Mouse (Mus musculus) limb, embryonic 12.5 days (tissue): ENCODE measurements at regions not wholly inside any gene's neighbourhood (a gene's known extent, or its start where the extent isn't known, plus 50 kb on each side); places are given as distances from the start of the nearest gene placed in this dataset.

Experiments
- ATAC-seq: fragments of 200-750 bp; cut with Nextera tagmentation; 2 replicates; pipeline ENCODE4 v1.8.0; 2017; ENCODE audit warnings: low read depth, moderate TSS enrichment; ENCODE audit not compliant: insufficient number of reproducible peaks, insufficient read depth, low FRiP score, low TSS enrichment
- H3K27ac ChIP-seq: fragments of 300-500 bp; sonication (generic); 2 replicates; pipeline ENCODE4 v1.5.1; 2016; ENCODE audit warnings: mild to moderate bottlenecking, moderate library complexity
- H3K27me3 ChIP-seq: fragments of 300-500 bp; sonication (generic); 2 replicates; pipeline ENCODE4 v1.6.1; 2016; ENCODE audit warnings: mild to moderate bottlenecking, moderate library complexity
- H3K36me3 ChIP-seq: fragments of 300-500 bp; sonication (generic); 2 replicates; pipeline ENCODE4 v1.6.1; 2016; ENCODE audit warnings: mild to moderate bottlenecking, moderate library complexity
- H3K4me1 ChIP-seq: fragments of 300-500 bp; sonication (generic); replicated peaks from 2 replicates; pipeline ENCODE4 v1.6.1; 2016
- H3K4me2 ChIP-seq: fragments of 300-500 bp; sonication (generic); 2 replicates; pipeline ENCODE4 v1.6.1; 2016; ENCODE audit warnings: mild to moderate bottlenecking, moderate library complexity
- H3K4me3 ChIP-seq: fragments of 300-500 bp; sonication (generic); replicated peaks from 2 replicates; pipeline ENCODE4 v1.5.1; 2016; ENCODE audit warnings: mild to moderate bottlenecking
- H3K9ac ChIP-seq: fragments of 300-500 bp; sonication (generic); replicated peaks from 2 replicates; pipeline ENCODE4 v1.6.1; 2016; ENCODE audit warnings: mild to moderate bottlenecking, moderate library complexity
- H3K9me3 ChIP-seq: fragments of 300-500 bp; sonication (generic); 2 replicates; pipeline ENCODE4 v1.6.1; 2016; ENCODE audit warnings: mild to moderate bottlenecking, moderate library complexity
- WGBS: fragments of 180-500 bp; shearing (Covaris S2); methylation state at CpG from one replicate; pipeline ENCODE4 v1.1.7; 2016; 5-methylcytosine and 5-hydroxymethylcytosine counted together

DNA sequence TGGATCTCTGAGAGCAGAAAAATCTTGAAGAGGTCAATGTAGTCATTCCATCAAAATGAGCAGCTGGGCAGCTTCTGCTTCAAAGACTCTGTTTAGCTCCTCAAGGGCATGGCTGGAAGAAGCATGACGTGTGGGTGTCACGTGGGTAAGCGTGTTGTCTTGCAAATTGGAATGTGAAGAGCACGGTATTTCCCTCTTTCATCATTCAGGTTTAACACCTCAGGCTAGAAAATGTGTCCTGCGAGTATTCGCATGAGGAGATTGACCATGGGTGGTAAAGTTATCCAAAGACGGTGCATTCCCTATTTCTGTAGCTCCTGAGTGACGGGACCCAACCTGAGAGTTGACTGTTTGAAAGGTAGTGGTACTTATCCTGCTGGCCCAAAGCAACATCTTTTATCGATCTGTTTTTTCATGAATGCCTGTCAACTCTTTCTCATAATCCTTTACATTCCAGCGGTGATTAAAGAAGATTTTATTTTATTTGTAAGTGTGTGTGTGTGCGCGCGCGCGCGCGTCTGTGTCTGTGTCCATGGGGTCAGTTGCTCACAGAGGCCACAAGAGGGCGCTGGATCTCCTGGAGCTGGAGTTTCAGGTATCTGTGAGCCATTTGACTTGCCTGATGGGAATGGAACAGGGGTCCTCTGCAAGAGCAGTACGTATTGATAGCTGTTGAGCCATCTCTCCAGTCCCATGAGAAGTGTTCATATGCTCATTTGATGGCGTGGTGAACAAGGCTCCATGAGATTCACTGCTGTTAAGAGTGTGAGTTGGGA, 109.9 kb upstream of the Lrfn2 start:
- Histone ChIP-seq H3K27ac (no peak overlapping the region), H3K4me1 (no peaks in the 10 kb centered on the region), H3K4me2 (no peak overlapping the region), H3K9ac (no peak overlapping the region), H3K9me3 (0 out of 2 replicates have a peak, but pooled peaks cover 4% of the 10 kb centered on the region), H3K4me3 (no peak overlapping the region), H3K27me3 (no peaks in the 10 kb centered on the region), H3K36me3 (no peaks in the 10 kb centered on the region)
- WGBS = 87% methylated on average over 20 of the region's 20 CpGs
- no peak for ATAC-seq

DNA sequence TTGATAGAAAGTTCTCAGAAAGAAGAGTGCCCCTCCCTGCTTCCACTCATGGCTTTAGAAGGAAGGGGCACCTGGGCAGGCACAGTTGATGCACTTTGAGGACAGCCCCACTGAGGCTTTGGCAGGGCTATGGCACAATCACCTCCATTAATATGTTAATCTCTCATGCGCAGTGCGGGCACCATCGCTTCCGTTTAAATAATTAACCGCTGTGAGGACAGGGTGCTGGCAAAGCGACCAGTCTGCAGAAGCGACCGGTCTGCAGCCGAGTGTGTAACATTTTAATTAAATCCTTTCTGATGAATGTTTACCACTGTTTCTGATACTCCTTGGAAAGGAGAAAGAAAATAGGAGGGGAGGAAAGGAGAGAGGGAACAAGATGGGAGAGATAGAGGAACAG, 108.3 kb upstream of the Lrfn2 start:
- Histone ChIP-seq H3K27me3 (no peaks in the 10 kb centered on the region), H3K9ac (no peak overlapping the region), H3K4me2 (no peak overlapping the region), H3K36me3 (no peaks in the 10 kb centered on the region), H3K4me1 (no peaks in the 10 kb centered on the region), H3K9me3 (0 out of 2 replicates have a peak, but pooled peaks cover 4% of the 10 kb centered on the region), H3K4me3 (no peak overlapping the region), H3K27ac (no peak overlapping the region)
- no peak for ATAC-seq
- WGBS = 85% methylated on average over 9 of the region's 9 CpGs

DNA sequence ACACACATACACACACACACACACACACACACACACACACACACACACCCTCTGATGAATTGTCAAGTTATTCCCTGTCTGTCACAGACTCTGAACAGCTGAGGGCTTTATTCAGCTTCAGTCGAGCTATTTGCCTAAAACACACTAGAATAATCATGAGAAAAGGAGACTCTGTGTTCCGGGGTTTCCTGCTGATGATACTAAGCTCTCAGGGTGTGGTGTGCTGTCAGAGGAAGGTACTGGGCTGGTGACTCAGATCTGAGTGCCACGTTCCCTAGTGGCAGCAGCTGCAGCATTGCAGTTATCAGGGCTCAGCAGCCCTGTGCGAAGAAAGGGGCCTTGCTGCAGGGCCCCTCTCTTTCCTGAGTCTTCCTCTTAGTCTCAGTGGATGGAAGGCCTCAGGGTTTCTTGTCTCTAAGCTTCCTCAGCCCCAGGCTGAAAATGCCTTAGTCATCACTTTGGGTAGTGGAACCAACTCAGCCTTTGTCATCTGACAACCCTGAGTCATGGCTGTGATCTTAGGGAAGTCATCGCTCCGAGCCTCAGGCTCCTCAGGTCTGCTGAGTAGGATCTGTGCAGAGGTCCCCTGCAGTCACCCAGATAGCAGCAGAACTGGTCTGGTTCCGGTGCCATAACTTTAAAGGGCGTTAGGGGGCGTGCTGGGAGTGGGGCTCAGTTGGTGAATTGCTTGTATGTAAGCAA, 106.8 kb upstream of the Lrfn2 start:
- no peak overlapping the region for H3K4me3 ChIP-seq
- no peak for ATAC-seq
- 72% methylated on average over 9 of the region's 9 CpGs for WGBS
- no peak overlapping the region for H3K4me2 ChIP-seq
- H3K4me1 ChIP-seq = no peaks in the 10 kb centered on the region
- 0 out of 2 replicates have a peak, but pooled peaks cover 4% of the 10 kb centered on the region for H3K9me3 ChIP-seq
- no peaks in the 10 kb centered on the region for H3K36me3 ChIP-seq
- H3K27me3 ChIP-seq = no peaks in the 10 kb centered on the region
- H3K27ac ChIP-seq = no peak overlapping the region
- H3K9ac ChIP-seq = no peak overlapping the region

DNA sequence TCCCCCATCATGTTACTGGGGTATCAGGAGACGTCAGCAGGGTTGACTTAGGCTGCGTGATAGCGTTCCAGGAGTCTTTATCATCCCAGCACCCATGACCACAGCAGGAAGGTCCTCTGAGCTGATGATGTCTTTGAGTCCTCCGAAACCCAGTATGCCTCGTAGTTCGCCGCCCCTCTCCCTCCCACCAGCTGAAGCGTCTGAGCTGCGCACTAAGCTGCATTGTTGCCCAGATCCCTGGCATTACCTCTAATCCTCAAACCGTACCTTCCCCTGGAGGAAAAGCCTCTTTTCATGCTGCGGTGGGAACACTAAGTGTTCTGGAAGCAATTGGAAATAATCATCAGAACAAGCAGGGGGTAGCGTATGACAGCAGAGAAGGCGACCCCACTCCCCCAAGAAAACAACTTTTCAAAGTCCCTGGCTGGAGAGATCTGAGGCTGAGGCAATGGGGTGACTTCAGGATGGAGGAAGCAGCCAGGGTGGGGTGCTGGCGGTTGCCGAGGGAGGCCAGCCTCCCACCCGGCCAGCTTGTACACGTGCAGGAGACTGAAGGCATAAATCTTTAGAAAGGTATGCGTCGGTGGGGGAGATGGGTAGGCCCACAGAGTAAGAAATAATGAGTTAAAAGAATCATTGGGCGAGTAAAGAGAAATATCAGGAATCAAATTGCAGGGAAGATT, 93.7 kb upstream of the Lrfn2 start:
- Histone ChIP-seq H3K9ac (no peak overlapping the region), H3K4me1 (no peaks in the 10 kb centered on the region), H3K4me2 (no peak overlapping the region), H3K9me3 (no peaks in the 10 kb centered on the region), H3K4me3 (no peak overlapping the region), H3K36me3 (no peaks in the 10 kb centered on the region), H3K27me3 (no peaks in the 10 kb centered on the region), H3K27ac (no peak overlapping the region)
- 67% methylated on average over 20 of the region's 20 CpGs for WGBS
- ATAC-seq = no peak

DNA sequence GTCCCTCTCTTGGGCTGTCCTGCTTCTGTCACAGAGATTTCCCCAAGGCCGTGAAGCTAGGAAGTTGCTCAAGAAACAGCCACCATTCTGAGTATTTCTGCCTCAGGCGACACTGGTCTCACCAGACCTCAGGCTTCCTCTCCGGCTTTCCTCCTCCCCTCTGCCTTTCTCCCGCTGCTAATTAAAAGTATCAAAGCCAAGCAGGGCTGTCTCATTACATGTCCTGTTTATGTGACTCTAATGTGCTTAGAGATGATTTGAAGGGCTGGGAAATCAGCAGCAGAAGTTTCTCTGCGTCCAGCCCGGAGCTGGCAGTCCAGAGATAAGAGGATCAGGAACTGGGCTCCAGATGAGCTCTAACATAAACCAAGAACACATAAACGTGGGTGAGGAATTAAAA, 84.3 kb upstream of the Lrfn2 start:
- H3K27me3 ChIP-seq = no peaks in the 10 kb centered on the region
- H3K36me3 ChIP-seq = no peaks in the 10 kb centered on the region
- H3K4me3 ChIP-seq = no peak overlapping the region
- WGBS = 24% methylated on average over 7 of the region's 7 CpGs
- no peaks in the 10 kb centered on the region for H3K9me3 ChIP-seq
- no peaks in the 10 kb centered on the region for H3K4me1 ChIP-seq
- no peak for ATAC-seq
- no peak overlapping the region for H3K9ac ChIP-seq
- H3K4me2 ChIP-seq = no peak overlapping the region
- H3K27ac ChIP-seq = no peak overlapping the region

DNA sequence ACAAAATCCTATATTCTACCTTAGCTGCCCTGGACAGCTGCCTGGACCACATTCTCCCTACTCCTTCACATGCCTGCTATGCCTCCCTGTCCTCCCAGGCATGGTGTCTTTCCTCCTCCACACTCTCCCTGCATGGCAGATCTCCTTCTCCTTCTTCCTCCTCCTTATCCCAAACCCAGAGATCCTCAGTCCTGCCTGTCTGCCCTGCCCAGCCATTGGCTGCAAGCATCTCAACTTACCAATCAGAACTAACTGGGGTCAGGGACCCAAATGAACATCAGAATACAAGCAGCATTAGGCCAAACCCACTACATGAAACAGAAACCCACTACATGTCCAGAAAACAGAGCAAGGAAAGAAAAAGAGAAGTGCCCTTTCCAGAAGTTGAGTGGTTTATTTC, 81.3 kb upstream of the Lrfn2 start:
- H3K27me3 ChIP-seq = no peaks in the 10 kb centered on the region
- H3K4me2 ChIP-seq = no peak overlapping the region
- ATAC-seq = no peak
- no peaks in the 10 kb centered on the region for H3K4me1 ChIP-seq
- H3K27ac ChIP-seq = no peak overlapping the region
- H3K4me3 ChIP-seq = no peak overlapping the region
- H3K9me3 ChIP-seq = no peaks in the 10 kb centered on the region
- no peaks in the 10 kb centered on the region for H3K36me3 ChIP-seq
- H3K9ac ChIP-seq = no peak overlapping the region

DNA sequence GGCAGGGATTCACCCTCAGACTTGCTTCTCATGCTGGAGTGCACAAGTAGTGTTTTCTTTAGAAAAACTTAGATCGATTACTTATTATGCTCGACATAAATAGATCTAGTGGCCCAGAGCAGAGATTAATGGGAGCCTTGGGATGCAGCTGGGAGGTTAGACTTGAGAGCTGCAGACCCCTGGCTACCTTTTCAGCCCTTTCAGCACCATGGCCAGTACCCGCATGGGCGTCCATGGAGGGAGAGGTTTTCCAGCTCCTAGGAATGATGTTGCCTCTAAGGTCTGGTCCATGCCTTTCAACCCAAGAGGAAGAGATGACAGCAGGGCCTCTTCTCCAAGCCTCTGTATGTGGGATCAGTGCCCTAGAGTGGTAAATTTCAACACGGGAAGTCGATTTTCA, 73.3 kb upstream of the Lrfn2 start:
- no peak overlapping the region for H3K9ac ChIP-seq
- no peak overlapping the region for H3K4me2 ChIP-seq
- WGBS = 57% methylated on average over 6 of the region's 6 CpGs
- H3K27me3 ChIP-seq = no peaks in the 10 kb centered on the region
- H3K4me1 ChIP-seq = no peaks in the 10 kb centered on the region
- no peak overlapping the region for H3K27ac ChIP-seq
- no peaks in the 10 kb centered on the region for H3K9me3 ChIP-seq
- ATAC-seq = no peak
- no peaks in the 10 kb centered on the region for H3K36me3 ChIP-seq
- H3K4me3 ChIP-seq = no peak overlapping the region

DNA sequence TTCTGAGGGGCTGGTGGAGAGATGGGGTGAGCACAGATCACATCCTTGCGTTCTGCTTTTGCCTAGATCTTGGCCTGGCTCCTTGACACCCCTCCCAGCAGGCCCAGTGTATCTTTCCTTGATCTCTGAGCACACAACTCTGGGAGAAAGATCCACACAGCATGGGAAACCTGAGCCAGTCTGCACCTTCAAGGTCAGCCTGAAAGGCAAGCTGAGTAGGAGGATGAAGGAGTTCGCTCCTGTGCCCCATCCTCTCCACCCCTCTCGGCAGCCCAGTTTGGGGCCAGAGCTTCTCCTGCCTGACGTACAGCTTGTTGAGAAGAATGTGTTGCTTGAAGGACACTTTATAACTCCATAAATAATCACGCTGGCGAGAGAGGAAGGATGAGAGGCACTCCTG, 61.7 kb upstream of the Lrfn2 start:
- Histone ChIP-seq H3K4me2 (no peak overlapping the region), H3K4me3 (no peak overlapping the region), H3K9ac (no peak overlapping the region), H3K27me3 (no peaks in the 10 kb centered on the region), H3K36me3 (no peaks in the 10 kb centered on the region), H3K4me1 (no peaks in the 10 kb centered on the region), H3K9me3 (no peaks in the 10 kb centered on the region), H3K27ac (no peak overlapping the region)
- WGBS = 43% methylated on average over 6 of the region's 6 CpGs
- ATAC-seq = no peak

DNA sequence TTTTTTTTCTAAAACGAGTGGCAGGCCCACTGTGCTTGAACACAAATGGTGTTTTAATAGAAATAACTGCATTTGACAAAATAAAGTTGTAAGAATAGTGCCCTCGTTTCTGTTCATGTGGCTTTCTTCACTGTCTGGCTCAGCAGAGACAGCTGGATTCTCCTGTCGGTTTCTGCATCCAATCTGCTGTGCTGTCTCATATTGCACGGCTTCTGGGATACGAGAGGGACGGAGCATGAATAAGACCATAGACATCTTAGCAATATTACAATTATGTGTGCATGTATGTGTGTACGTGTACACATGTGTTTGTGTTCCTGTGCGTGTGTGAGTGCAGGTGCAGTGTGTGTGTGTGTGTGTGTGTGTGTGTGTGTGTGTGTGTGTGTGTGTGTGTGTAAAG, 54.7 kb upstream of the Lrfn2 start:
- WGBS = 80% methylated on average over 8 of the region's 8 CpGs

DNA sequence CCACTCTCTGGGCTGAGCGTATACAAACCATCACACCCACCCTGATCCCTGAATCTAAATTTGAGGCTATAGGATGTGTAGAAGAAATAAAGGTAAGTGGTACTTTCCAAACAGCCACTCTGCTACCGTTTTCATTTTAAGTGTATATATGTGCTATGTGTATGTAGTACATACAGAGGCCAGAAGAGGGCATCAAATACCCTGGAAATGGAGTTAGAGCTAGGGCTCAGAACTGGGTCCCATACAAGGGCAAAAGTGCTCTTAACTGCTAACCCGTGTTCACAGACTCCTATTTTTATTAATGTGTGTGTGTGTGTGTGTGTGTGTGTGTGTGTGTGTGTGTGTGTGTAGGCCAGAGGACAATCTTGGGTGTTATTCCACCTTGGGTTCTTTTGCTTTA, 51.6 kb upstream of the Lrfn2 start:
- no peaks in the 10 kb centered on the region for H3K9me3 ChIP-seq
- no peaks in the 10 kb centered on the region for H3K27me3 ChIP-seq
- no peak overlapping the region for H3K4me2 ChIP-seq
- no peak for ATAC-seq
- no peaks in the 10 kb centered on the region for H3K36me3 ChIP-seq
- H3K27ac ChIP-seq = no peak overlapping the region
- no peak overlapping the region for H3K9ac ChIP-seq
- H3K4me3 ChIP-seq = no peak overlapping the region
- 84% methylated on average over 3 of the region's 3 CpGs for WGBS
- H3K4me1 ChIP-seq = no peaks in the 10 kb centered on the region

More for the DNA sequence above, 54.7 kb upstream of the Lrfn2 start:
- Histone ChIP-seq H3K4me1 (no peaks in the 10 kb centered on the region), H3K27me3 (no peaks in the 10 kb centered on the region), H3K27ac (no peak overlapping the region), H3K4me3 (no peak overlapping the region), H3K9ac (no peak overlapping the region), H3K36me3 (no peaks in the 10 kb centered on the region), H3K4me2 (no peak overlapping the region), H3K9me3 (no peaks in the 10 kb centered on the region)
- ATAC-seq = no peak

DNA sequence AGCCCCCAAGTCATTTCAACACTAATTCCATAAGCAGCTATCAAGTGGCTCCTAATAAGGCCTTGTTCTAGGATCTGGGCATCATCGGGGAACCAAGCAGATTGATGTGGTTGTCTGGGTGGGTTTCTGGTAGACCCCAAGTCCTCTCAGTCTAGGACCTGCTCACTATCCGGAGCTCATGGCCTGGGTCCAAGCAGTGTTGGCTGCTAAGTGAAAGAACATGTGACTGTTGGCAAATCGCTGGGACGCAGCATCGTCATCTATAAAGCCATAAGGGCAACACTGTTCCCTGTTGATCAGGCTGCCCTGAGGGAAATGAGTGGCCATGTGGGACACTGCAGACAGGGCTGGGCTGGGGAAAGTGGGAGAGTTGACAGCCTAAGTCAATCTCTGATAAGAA, 50.2 kb upstream of the Lrfn2 start:
- Histone ChIP-seq H3K4me1 (no peaks in the 10 kb centered on the region), H3K9ac (no peak overlapping the region), H3K4me2 (no peak overlapping the region), H3K36me3 (no peaks in the 10 kb centered on the region), H3K27me3 (no peaks in the 10 kb centered on the region), H3K9me3 (no peaks in the 10 kb centered on the region), H3K27ac (no peak overlapping the region), H3K4me3 (no peak overlapping the region)
- no peak for ATAC-seq
- WGBS = 78% methylated on average over 5 of the region's 5 CpGs
